Mouse (Mus musculus): Measurements from ENCODE around the gene Ccnf. TPM values are rescaled to one million over a fixed set of nuclear protein-coding genes. Genes with fewer than 3 reads are reported as not detected.

Ccnf gene
- total and polyA plus RNA-seq, 3 experiments = 26.4 to 60.7 (median 40.1) TPM

GRCm38 (mm10) chr17:24300651-24301050 lies 49.4 kb upstream of the Ccnf start:
- no peak overlapping the region for H3K27ac ChIP-seq (ENCODE audit: insufficient read depth, low read depth)
- no peaks in the 10 kb centered on the region for H3K4me1 ChIP-seq (ENCODE audit: control insufficient read depth in 1 of 2, insufficient read depth in 2 of 2)
- H3K36me3 ChIP-seq (replicated peaks in 1 of 2; ENCODE audit: control insufficient read depth in 1 of 2, insufficient read depth in 1 of 2, low read length in 1 of 2) = no peaks in the 10 kb centered on the region
- H3K9ac ChIP-seq (ENCODE audit: insufficient read depth, low read depth) = no peak overlapping the region
- H3K79me2 ChIP-seq (replicated peaks; ENCODE audit: control insufficient read depth, extremely low read depth, insufficient read depth, poor library complexity, severe bottlenecking) = no peaks in the 10 kb centered on the region
- in situ Hi-C loops (cut with MboI; ENCODE audit: low pct_ligation_motif_present, low pct_unique_long_range_greater_than_20kb, low sequenced_read_pairs) = no loop called here
- dilution Hi-C loops (cut with MboI; ENCODE audit: extremely low pct_ligation_motif_present, extremely low pct_unique_long_range_greater_than_20kb, low sequenced_read_pairs) = no loop called here
- no peaks in the 10 kb centered on the region for H3K27me3 ChIP-seq (replicated peaks)
- no peak overlapping the region for H3K4me2 ChIP-seq (ENCODE audit: insufficient read depth, low read depth, poor library complexity, severe bottlenecking)
- H3K4me3 ChIP-seq (replicated peaks in 1 of 3; ENCODE audit: low read depth in 2 of 3, low read length in 2 of 3, poor library complexity in 1 of 3) = no peak overlapping the region
- TF ChIP-seq CTCF (conservative IDR thresholded peaks at IDR 0.05 in 1 of 2, IDR thresholded peaks at IDR 0.05 in 1 of 2; ENCODE audit: low read depth in 2 of 2, low read length in 2 of 2) = no peak
- TF ChIP-seq MEF2A (IDR thresholded peaks at IDR 0.05; ENCODE audit: borderline replicate concordance, low read depth, low read length) = no peak
- no peaks in the 10 kb centered on the region for H3K9me3 ChIP-seq (replicated peaks; ENCODE audit: low read length)
- DNase-seq (ENCODE audit: extremely low read depth) = no peak

- in situ Hi-C loops (cut with MboI; ENCODE audit: low pct_ligation_motif_present, low pct_unique_long_range_greater_than_20kb, low sequenced_read_pairs) (no loop called here), dilution Hi-C loops (cut with MboI; ENCODE audit: extremely low pct_ligation_motif_present, extremely low pct_unique_long_range_greater_than_20kb, low sequenced_read_pairs) (no loop called here)
- Histone ChIP-seq H3K79me2 (replicated peaks; ENCODE audit: control insufficient read depth, extremely low read depth, insufficient read depth, poor library complexity, severe bottlenecking) (no peaks in the 10 kb centered on the region), H3K4me3 (replicated peaks in 1 of 3; ENCODE audit: low read depth in 2 of 3, low read length in 2 of 3, poor library complexity in 1 of 3) (no peak overlapping the region), H3K4me2 (ENCODE audit: insufficient read depth, low read depth, poor library complexity, severe bottlenecking) (no peak overlapping the region), H3K27me3 (replicated peaks) (no peaks in the 10 kb centered on the region), H3K36me3 (replicated peaks in 1 of 2; ENCODE audit: control insufficient read depth in 1 of 2, insufficient read depth in 1 of 2, low read length in 1 of 2) (no peaks in the 10 kb centered on the region), H3K9ac (ENCODE audit: insufficient read depth, low read depth) (no peak overlapping the region), H3K4me1 (ENCODE audit: control insufficient read depth in 1 of 2, insufficient read depth in 2 of 2) (peaks cover 0 to 18% of the 10 kb centered on the region in 2 experiments; a peak in 3 of 4 replicates), H3K27ac (ENCODE audit: insufficient read depth, low read depth) (no peak overlapping the region), H3K9me3 (replicated peaks; ENCODE audit: low read length) (no peaks in the 10 kb centered on the region)
- TF ChIP-seq GABPA (IDR thresholded peaks at IDR 0.05; ENCODE audit: insufficient replicate concordance, low read depth, low read length) (no peak), TBP (conservative IDR thresholded peaks at IDR 0.05; ENCODE audit: low read depth, low read length) (no peak), ETS1 (conservative IDR thresholded peaks at IDR 0.05; ENCODE audit: low read depth, low read length) (no peak), RAD21 (IDR thresholded peaks at IDR 0.05; ENCODE audit: low read depth, low read length) (no peak), POLR2A (IDR thresholded peaks at IDR 0.05; ENCODE audit: low read depth, low read length) (no peak), ZNF384 (IDR thresholded peaks at IDR 0.05; ENCODE audit: low read depth, low read length) (no peak), USF2 (conservative IDR thresholded peaks at IDR 0.05; ENCODE audit: low read depth, low read length) (no peak), E2F4 (IDR thresholded peaks at IDR 0.05; ENCODE audit: insufficient replicate concordance, low read depth, low read length) (no peak), BHLHE40 (IDR thresholded peaks at IDR 0.05; ENCODE audit: low read depth, low read length) (no peak), ZC3H11A (IDR thresholded peaks at IDR 0.05; ENCODE audit: low read depth, low read length) (no peak), MEF2A (IDR thresholded peaks at IDR 0.05; ENCODE audit: borderline replicate concordance, low read depth, low read length) (no peak), ZMIZ1 (IDR thresholded peaks at IDR 0.05; ENCODE audit: low read depth, low read length) (no peak), TCF12 (IDR thresholded peaks at IDR 0.05; ENCODE audit: low read depth, low read length) (no peak), UBTF (IDR thresholded peaks at IDR 0.05; ENCODE audit: low read depth, low read length) (no peak), ZKSCAN1 (IDR thresholded peaks at IDR 0.05; ENCODE audit: borderline replicate concordance, low read depth, low read length) (no peak), KAT2A (IDR thresholded peaks at IDR 0.05; ENCODE audit: insufficient replicate concordance, low read length) (no peak), JUN (IDR thresholded peaks at IDR 0.05; ENCODE audit: insufficient read depth, low read depth, low read length) (no peak), CHD2 (IDR thresholded peaks at IDR 0.05; ENCODE audit: low read length) (no peak), SMC3 (IDR thresholded peaks at IDR 0.05; ENCODE audit: low read depth, low read length) (no peak), POLR2AphosphoS2 (IDR thresholded peaks at IDR 0.05; ENCODE audit: low read depth, low read length) (no peak)
- DNase-seq (ENCODE audit: extremely low read depth) = no peak
Measured at GRCm38 (mm10) chr17:24289338-24289737, 38.1 kb upstream of the Ccnf start.
